Mouse (Mus musculus): ENCODE data around the gene Traf7.
A peak's percentile ranks its signal among the peaks of the same experiment; 100 is the strongest.

Traf7 gene

DNA sequence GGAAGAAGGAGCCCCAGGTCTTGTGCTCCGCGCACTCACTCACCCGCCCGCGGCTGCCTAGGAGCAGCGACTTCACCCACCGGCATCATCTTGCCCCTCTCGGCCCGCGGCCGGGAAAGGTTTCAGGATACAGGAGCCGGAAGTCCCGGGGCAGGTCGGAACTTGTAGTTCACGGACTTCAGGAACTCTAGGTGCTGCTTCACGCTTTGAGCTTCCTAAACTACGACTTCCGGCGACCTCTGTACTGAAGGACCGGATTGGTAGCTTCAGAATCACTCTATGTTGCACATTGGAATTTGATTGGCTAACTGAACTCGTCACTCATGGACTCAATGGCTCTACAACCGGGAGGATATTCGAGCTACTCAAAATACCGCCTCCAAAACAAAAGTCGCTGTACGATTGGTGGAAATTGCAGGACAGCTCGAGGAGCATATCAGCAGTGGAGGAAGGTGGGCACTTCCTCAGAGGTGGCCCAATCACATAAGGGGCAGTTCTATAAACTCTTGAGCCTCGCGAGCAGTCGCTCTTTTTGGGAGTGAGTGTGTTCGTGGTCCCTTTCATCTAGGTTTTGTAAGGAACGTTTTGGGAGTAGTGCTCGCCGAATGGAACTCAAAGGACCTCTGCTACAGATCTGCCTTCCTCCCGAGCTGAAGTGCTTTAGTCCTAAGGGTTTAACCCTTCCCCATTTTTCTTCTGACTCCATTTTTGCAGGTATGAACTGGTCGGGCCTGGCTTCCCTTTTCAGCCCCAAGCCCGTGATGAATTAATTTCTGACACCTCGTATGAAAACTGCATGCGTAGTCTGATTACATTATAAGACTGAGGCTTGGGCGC is at the start of gene Traf7:
Gene Traf7, minus strand, starts transcription at position 216 of the 837 bp plus-strand sequence.
- DNase-seq (ENCODE audit: low spot score in 2 of 2): peak; percentile 96 to 100

DNA sequence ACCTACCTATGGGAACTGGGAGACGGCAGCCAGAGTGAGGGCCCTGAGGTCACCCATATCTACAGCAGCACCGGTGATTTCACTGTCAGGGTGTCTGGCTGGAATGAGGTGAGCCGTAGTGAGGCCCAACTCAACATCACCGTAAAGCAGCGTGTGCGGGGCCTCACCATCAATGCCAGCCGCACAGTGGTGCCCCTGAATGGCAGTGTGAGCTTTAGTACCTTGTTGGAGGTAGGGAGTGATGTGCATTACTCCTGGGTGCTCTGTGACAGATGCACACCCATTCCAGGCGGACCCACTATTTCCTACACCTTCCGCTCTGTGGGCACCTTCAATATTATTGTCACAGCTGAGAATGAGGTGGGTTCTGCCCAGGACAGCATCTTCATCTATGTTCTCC is 46.1 kb upstream of the Traf7 start:
- DNase-seq (ENCODE audit: low spot score in 2 of 2): no peak

DNA sequence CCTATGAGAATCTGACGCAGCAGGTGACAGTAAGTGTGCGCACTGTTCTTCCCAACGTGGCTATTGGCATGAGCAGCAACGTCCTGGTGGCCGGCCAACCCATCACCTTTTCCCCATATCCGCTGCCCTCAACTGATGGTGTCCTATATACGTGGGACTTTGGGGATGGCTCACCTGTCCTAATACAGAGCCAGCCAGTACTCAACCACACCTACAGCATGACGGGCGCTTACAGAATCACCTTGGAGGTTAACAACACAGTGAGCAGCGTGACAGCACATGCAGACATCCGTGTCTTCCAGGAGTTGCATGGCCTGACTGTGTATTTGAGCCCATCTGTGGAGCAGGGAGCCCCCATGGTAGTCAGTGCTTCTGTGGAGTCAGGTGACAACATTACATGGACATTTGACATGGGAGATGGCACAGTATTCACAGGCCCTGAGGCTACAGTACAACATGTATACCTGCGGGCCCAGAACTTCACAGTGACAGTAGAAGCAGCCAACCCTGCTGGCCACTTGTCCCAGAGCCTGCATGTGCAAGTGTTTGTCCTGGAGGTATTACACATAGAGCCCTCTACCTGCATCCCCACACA is 45.0 kb upstream of the Traf7 start:
- DNase-seq (ENCODE audit: low spot score in 2 of 2): no peak

DNA sequence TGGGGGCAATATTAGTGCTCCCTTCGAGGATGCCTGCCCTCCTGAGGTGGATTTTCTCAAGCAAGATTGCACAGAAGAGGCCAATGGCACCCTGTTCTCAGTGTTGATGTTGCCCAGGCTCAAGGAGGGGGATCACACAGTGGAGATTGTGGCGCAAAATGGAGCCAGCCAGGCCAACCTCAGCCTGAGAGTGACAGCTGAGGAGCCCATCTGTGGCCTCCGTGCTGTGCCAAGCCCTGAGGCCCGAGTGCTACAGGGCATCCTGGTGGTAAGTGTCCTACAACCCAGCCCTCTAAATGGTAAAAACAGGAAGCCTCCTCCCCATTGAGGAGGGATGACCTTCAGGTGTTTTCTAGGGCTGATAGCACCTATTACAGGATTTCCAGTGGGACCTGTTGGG is 42.1 kb upstream of the Traf7 start:
- no peak for DNase-seq (ENCODE audit: low spot score in 2 of 2)

DNA sequence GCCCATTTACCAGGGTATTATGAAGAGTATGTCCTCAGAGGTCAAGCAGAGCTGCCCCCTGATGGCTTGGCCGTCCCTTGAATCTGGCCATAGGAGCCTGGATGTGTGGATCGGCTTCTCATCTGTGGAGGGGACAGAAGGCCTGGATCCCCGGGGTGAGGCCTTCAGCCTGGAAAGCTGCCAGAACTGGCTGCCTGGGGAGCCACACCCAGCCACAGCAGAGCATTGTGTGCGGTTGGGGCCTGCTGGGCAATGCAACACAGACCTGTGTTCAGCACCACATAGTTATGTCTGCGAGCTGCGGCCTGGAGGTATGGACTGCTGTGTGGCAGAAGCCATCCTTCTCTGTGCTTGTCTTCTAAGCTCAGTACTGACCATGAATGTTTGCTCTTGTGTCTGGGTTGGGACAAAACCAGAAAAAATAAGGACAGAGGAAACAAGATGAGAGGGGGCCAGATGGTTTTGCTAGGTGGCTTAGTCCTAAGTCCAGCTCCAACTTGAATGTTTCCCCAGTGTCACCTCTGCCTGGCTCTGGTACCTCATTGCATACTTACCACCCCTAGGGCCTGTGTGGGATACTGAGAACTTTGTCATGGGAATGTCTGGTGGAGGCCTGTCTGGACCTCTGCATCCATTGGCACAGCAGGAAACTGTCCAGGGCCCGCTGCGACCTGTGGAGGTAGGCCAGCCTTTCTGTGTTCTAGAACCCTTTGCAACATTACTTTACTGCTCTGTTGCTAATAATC is 39.5 kb upstream of the Traf7 start:
- no peak for DNase-seq (ENCODE audit: low spot score in 2 of 2)

DNA sequence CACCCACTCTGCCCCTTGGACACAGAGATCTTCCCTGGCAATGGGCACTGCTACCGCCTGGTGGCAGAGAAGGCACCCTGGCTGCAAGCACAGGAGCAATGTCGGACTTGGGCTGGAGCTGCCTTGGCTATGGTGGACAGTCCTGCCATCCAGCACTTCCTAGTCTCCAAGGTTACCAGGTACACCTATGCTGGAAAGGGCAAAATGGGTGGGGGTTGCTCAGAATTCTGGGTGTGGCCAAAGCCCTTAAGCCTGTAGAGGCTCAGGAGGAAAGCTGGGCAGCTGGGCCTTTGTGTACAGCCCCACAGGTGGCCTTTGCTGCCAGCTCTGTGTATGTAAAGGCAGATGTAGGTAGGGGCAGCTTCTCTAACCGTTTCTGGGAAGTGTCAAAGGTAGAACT is 38.1 kb upstream of the Traf7 start:
- no peak for DNase-seq (ENCODE audit: low spot score in 2 of 2)

DNA sequence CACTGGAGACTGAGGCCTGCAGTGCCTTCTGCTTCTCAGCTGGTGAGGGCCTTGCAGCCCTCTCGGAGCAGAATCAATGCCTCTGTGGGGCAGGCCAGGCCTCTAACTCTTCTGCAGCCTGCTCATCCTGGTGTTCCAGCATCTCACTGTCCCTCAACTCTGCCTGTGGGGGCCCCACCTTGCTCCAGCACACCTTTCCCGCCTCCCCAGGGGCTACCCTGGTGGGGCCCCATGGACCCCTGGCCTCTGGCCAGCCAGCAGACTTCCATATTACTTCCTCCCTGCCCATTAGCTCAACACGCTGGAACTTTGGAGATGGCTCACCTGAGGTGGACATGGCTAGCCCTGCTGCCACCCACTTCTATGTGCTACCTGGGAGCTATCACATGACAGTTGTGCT is 37.4 kb upstream of the Traf7 start:
- no peak for DNase-seq (ENCODE audit: low spot score in 2 of 2)

DNA sequence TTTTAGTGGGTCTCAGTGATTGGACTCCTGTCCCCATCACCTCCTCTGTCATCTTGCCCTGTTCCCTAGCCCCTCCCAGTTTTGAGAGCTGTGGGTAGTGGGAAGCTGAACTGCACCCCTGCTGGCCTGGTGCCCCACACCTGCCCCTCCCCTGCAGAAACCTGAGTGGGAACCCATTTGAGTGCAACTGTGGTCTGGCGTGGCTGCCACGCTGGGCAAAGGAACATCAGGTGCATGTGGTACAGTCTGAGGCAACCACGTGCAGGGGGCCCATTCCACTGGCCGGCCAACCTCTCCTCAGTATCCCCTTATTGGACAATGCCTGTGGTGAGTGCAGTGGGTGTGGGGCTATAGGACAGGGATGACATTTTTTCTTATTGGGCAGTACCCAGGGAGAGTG is 36.7 kb upstream of the Traf7 start:
- DNase-seq (ENCODE audit: low spot score in 2 of 2): no peak

DNA sequence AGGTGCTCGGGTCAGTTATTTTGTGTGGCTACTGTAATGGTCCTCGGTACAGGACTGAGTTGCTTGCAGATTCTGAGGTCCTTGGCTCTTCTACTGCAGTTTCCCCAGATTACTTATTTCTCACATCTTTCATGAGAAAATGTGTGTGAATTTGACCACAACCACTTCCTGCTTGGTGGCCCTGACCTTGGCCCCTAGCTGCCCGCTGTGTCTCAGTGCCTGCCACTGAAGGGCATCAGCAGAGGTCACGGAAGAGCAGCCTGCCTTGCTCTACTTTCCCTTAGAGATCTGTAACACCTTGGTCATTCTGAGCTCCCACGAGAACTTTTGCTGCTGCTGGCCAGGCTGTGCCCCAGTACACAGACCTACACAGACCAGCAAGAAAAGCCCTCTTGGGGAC is 35.9 kb upstream of the Traf7 start:
- no peak for DNase-seq (ENCODE audit: low spot score in 2 of 2)

DNA sequence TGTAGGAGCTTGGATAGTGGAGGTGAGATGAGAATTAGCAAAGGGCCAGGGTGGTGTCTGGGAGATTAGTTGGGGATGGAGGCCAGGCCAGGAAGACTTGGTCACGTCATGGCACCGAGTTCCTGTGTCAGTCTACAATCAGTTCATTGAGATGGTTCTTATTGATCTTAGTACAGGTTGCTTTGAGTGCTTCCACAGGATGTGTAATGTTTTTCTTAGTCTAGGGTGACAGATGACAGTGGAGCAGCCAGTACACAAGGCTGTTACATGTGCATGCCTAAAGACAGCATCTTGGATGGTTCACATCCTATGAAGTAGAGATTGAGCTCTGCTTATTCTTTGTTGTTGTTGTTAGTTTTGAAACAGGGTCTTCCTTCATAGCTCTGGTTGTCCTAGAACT is 33.9 kb upstream of the Traf7 start:
- no peak for DNase-seq (ENCODE audit: low spot score in 2 of 2)

DNA sequence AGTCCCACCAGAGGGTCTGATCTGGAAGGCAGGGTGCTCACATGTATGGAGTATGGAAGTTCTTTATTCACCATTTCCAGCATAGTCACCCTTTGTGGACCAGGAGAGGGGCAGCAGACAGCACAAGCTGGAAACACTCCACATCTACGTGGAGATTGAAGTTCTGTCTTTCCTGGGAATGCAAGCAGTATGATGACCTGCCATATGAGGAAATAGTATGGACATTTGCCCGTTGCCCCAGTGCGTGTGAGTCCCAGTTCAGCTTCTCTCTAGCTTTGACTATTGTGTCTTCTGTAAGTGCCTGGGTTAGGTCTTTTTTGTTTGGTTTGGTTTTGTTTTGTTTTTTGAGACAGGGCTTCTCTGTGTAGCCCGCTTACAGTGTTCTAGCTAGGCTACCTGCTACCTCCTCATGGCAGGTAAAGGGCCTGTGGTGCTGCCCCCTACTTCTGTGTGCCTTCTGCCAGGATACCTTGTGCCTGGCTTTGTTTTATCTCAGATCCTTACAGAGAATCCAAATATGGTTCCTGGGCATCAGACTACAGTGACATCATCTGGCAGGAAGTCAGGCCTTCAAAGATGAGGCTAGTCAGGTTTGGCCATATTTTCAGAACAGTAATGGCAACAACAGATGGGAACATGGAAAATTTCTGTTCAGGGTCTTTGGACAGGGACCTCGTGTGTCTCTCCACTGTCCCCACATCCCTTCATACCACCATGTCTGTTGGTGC is 32.7 kb upstream of the Traf7 start:
- DNase-seq (ENCODE audit: low spot score in 2 of 2): no peak

DNA sequence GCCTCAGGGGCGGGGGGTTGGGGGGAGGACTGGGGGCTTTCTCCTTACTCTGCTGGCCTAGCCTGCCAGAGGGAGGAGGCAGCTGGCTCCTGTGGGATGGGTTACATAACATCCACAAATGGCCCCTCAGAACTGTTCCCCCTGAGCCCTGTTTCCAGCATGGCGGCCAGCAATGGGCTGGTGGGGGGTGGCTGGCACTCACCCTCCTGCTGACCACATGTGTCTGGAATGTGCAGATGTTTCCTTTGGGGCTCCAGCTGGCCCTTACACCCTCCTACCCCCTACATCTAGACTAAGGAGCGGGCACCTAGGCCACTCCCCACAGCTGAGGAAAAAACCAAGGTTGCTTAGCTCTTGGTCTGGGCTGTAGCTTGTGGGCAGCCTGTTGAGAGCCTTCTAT is 31.4 kb upstream of the Traf7 start:
- DNase-seq (ENCODE audit: low spot score in 2 of 2): no peak

DNA sequence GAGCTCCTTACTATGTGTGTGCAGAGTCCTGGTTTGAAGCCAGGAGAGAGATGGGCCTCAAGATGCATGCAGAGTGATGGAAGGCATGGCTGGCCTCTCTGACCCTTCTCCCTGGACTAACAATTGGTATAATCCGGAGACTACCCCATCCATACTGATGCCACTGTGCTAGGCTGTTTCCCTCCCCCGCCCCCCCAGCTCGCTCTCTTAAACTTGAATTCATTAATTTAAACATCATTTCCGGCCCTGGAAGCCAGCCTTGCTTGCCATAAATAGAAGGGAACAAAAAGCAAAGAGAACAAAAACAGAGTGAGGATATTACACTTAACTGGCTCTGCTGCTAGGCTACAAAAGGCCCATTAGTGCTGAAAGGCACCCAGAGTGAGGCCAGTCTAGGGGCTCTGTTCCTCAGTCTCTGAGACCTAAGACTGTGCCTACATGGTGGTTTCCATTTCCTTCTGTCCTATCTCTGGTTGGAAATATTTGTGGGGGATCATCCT is 30.9 kb upstream of the Traf7 start:
- DNase-seq (ENCODE audit: low spot score in 2 of 2): no peak

DNA sequence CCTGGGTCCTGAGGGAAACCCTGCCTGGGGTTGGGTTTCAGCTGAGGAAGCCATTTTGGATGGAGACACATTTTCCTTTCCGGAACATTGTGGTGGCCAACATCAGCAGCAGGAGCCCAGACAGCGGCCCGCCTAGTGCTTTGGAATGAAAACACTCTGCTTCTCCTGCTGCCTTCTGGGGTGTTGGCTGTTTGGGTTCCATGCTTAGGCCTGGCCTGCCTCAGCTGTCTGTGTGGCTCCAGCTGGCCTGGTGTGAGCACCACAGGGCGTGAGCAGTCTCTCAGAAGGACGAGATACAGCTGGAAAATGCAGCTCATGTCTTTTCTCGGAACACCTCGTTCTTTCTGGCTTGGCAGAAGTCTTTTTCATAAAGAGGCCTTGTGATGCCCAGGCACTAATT is 29.4 kb upstream of the Traf7 start:
- DNase-seq (ENCODE audit: low spot score in 2 of 2): no peak

DNA sequence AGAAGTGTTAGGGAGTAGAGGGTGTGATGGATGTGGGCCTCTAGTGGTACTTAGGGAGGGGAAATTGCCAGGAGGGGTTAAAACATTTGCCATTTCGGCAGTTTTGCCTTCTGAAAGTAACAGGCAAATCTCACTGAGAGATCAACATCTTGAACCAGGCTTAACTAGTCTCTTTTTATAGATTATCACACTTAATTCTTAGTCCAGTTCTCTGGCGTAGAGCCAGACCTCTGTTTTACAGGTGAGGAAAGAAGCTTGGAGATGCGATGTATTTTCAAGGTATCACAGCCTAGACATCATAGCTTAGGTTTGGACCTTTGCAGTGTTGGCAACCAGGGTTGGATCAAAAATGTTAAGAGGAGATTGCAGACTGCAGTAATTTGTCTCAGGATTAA is 23.3 kb upstream of the Traf7 start:
- DNase-seq (ENCODE audit: low spot score in 2 of 2): no peak

DNA sequence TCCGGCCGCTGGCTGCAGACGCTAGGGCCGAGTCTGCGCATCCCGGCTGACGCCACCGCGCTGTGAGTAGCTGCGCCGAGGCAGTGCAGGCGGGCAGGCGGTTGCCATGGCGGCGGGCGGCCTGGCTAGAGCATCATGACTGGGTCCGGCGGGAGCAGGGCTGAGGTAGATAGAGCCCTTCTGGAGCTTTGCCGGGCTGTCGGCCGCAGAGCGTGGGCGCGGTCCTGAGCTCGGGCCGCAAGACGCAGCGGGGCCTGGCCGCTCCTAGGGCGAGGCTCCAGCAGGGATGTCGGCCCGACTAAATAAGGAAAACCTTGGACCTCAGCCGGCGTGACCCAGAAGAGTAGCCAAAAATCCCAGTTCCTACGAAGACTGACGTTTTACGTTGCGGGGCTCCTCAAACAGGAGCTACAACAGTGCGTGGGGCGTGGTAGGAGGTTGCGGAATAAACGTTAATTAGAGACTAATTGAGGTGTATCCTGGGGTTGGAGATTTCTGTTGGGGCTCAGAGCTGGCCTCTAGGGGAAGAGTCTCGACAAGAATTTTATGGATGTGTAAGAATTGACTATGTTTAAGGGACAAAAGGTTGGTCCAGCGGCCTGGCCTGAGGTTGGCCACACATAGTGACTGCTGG is 22.8 kb upstream of the Traf7 start:
- peak; percentile 88 to 91 for DNase-seq (ENCODE audit: low spot score in 2 of 2)

DNA sequence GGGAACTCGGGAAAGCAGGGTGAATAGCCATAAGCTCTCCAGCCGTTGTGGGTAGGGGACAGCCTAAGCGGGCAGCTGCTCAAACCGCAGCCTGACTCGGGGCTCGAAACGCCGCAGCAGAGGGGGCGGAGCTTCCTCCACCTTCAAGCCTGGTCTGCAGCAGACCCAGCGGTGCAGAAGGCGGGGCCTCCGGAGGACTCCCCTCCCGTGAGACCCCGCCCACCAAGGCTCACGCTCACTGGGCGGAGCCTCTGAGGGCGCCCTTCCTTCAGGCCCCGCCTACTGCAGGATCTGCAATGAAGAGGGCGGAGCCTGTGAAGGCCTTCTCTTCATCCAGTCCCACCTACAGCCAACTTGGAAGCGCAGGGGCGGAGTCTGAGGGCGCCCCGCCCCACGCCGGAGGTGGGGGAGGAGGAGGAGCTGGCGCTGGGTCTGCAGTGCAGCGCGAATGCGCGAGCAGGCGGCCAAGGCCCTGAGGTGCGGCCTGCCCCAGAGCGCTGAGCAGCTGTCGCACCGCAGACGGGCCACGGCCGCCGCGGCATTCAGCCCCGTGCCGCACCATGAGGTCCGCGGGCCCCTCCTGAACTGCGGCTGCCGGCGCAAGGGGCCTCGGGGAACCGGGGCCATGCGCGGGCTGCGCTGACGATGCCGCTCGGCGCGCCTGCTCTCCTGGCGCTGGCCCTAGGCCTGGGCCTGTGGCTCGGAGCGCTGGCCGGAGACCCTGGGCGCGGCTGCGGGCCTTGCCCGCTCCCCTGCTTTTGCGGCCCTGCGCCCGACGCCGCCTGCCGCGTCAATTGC is 22.1 kb upstream of the Traf7 start, which contains the start of gene Pkd1:
Gene Pkd1, plus strand, starts transcription at position 217 of the 798 bp plus-strand sequence.
- peak; percentile 99 for DNase-seq (ENCODE audit: low spot score in 2 of 2)

DNA sequence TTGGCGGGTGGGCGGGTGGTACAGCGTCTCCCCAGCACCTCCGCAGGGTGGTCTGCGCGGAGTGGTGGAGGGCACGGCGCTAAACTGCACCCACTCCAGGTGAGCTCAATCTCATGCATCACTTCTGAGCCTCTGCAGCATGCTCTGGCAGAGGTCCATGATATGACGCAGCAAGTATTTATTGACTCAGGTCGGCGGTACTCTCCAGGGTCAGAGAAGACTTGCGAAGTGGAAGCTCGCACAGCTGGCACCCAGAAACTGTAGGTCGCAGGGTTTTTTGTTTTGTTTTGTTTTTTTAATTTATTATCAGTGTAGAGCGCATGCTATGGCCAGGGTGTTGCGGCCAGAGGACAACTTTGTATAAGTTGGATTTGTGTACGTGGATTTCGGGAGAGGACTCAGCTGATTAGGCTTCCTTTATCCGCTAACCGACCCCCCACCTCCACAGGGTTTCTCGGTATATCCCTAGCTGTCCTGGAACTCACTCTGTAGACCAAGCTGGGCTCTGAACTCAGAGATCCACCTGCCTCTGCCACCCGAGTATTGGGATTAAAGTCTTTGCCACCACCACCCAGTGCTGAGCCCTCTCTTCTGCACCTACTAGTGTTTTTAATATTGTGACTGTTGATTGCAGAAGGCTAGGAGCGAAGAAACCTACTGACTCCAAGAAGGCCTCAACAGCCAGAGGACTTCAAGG is 21.3 kb upstream of the Traf7 start:
- DNase-seq (ENCODE audit: low spot score in 2 of 2): peak in 1 of 2 experiments; percentile 76

DNA sequence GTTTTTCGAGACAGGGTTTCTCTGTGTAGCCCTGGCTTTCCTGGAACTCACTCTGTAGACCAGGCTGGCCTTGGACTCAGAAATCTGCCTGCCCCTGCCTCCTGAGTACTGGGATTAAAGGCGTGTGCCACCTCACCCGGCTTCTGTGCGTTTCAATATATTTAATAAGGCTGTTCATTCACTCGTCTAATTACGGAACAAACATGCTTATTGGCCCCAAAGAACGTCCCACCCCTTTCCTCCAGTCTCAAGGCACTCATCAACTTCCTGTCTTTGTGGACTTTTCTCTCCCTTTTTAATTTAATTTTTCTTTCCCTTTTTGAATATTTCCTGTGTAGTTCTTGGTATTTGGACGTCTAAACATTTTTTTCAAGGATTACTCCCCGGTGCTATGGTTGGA is 20.7 kb upstream of the Traf7 start:
- DNase-seq (ENCODE audit: low spot score in 2 of 2): no peak

DNA sequence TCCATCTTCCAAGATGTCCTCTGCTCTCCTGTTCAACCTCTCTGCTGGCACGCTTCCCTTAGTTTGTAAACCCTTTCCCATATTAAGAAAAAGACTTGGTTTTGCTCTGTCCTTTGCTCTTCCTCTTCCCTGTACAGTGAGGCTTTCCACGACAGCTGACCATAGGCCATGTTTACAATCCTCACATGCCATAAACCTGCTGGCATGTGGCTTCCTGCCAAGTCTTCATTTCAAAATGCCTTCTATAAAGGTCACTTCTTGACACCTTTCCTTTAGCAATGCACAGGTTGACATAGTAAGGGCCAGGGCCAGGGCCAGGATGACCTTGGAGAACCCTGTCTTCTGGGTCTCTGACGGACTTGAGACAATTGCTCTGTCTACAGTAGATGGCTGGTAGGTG is 18.5 kb upstream of the Traf7 start:
- no peak for DNase-seq (ENCODE audit: low spot score in 2 of 2)
